Mouse (Mus musculus): ENCODE results near the gene Rhox2a. TPM values are rescaled to one million over a fixed set of nuclear protein-coding genes. Genes with fewer than 3 reads are reported as not detected.

Rhox2a gene
- not detected for polyA plus RNA-seq (2017; shearing (Covaris generic))

GRCm38 (mm10) chrX:37244676-37245075 is at the start of gene Rhox2a:
Rhox2a (plus strand) TSS chrX:37244976.

GRCm38 (mm10) chrX:37210941-37211340 is 33.8 kb upstream of the Rhox2a start, which contains the start of gene Gm9:
Gm9 (minus strand) TSS chrX:37211041.

GRCm38 (mm10) chrX:37222158-37222557 is 22.6 kb upstream of the Rhox2a start, which contains the start of gene Rhox1:
Rhox1 (minus strand) TSS chrX:37222258.

GRCm38 (mm10) chrX:37249619-37250018 is 4.8 kb downstream of the Rhox2a start, which contains the start of gene Rhox3a:
Rhox3a (plus strand) TSS chrX:37249919.

GRCm38 (mm10) chrX:37265038-37265437 is 20.3 kb downstream of the Rhox2a start, which contains the start of gene Rhox4a:
Rhox4a (plus strand) TSS chrX:37265338.

Other genes with a start within 250 kb of the Rhox2a start
- not detected for gene Sowahd, start 196.1 kb upstream of the Rhox2a start, polyA plus RNA-seq (2017; shearing (Covaris generic))
- 621 TPM for gene Rpl39, start 159.6 kb upstream of the Rhox2a start, polyA plus RNA-seq (2017; shearing (Covaris generic))
- 26.0 TPM for gene Upf3b, start 134.7 kb upstream of the Rhox2a start, polyA plus RNA-seq (2017; shearing (Covaris generic))
- gene Nkap, start 118.2 kb upstream of the Rhox2a start, polyA plus RNA-seq (2017; shearing (Covaris generic)): 24.4 TPM
- 0.15 TPM for gene Akap14, start 76.1 kb upstream of the Rhox2a start, polyA plus RNA-seq (2017; shearing (Covaris generic))
- 270 TPM for gene Ndufa1, start 53.8 kb upstream of the Rhox2a start, polyA plus RNA-seq (2017; shearing (Covaris generic))
- gene Rnf113a1, start 53.7 kb upstream of the Rhox2a start, polyA plus RNA-seq (2017; shearing (Covaris generic)): 12.8 TPM
- not detected for gene Gm9, start 33.9 kb upstream of the Rhox2a start, polyA plus RNA-seq (2017; shearing (Covaris generic))
- gene Rhox1, start 22.7 kb upstream of the Rhox2a start, polyA plus RNA-seq (2017; shearing (Covaris generic)): not detected
- not detected for gene Rhox3a, start 4.9 kb downstream of the Rhox2a start, polyA plus RNA-seq (2017; shearing (Covaris generic))
- not detected for gene Rhox4a, start 20.4 kb downstream of the Rhox2a start, polyA plus RNA-seq (2017; shearing (Covaris generic))
- gene Rhox3a2, start 135.1 kb downstream of the Rhox2a start, polyA plus RNA-seq (2017; shearing (Covaris generic)): not detected
- not detected for gene Rhox4a2, start 145.9 kb downstream of the Rhox2a start, polyA plus RNA-seq (2017; shearing (Covaris generic))
- gene Rhox2b, start 167.1 kb downstream of the Rhox2a start, polyA plus RNA-seq (2017; shearing (Covaris generic)): not detected
- not detected for gene Rhox4b, start 187.5 kb downstream of the Rhox2a start, polyA plus RNA-seq (2017; shearing (Covaris generic))
- not detected for gene Rhox2c, start 208.7 kb downstream of the Rhox2a start, polyA plus RNA-seq (2017; shearing (Covaris generic))
- gene Rhox3c, start 213.6 kb downstream of the Rhox2a start, polyA plus RNA-seq (2017; shearing (Covaris generic)): not detected
- gene Rhox4c, start 235.4 kb downstream of the Rhox2a start, polyA plus RNA-seq (2017; shearing (Covaris generic)): not detected
- gene Rhox2d, start 248.5 kb downstream of the Rhox2a start, polyA plus RNA-seq (2017; shearing (Covaris generic)): not detected